Mouse (Mus musculus) cerebellum, adult (tissue): ENCODE measurements around the gene Tfap2a.

Experiments used
- ATAC-seq: cut with Nextera tagmentation; 2 replicates; pipeline ENCODE4 v1.9.2; 2017; ENCODE audit warnings: mild to moderate bottlenecking, moderate library complexity, mixed read lengths; ENCODE audit not compliant: insufficient number of reproducible peaks, low FRiP score, low TSS enrichment

The Tfap2a gene

GRCm38 (mm10) chr13:40716771-40717716, 21.1 kb downstream of the Tfap2a start:
- no peak for ATAC-seq

GRCm38 (mm10) chr13:40714531-40714930, 23.6 kb downstream of the Tfap2a start:
- no peak for ATAC-seq

DNA sequence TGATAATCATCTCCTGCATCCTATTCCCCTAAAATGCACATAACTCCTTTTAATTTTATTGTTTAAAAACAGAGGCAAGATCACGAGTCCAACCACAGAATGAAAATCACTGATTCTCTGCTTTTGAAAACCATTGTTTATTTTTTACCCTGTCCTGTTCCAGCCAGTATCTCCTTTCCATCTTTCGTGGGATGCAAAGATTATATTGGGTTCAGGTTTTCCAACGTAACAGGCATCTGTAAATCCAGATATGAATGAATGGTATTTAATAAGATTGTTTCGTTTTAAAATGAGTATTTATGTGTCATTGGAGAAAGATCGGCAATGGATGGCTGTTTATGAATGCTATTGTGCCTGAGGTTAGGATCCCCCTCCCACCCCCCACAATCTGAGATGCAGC, 24.5 kb downstream of the Tfap2a start:
- no peak for ATAC-seq

- no peak for ATAC-seq
These were observed 24.9 kb downstream of the Tfap2a start for GRCm38 (mm10) chr13:40713241-40713640.

DNA sequence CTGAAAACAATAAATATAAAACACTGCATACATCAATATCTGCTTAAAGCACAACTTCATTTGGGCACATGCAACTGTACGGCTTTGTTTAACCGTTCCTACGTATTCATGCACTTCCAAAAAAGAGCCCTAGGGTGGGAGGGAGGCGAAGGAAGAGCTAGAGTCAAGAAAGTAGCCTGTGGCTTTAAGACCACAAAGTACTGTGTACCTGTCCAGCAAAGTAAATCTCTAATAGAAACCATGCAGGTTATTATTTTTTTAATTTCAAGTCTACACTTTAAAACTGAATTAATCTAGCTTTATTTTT, 25.7 kb downstream of the Tfap2a start:
- ATAC-seq, result no peak

GRCm38 (mm10) chr13:40711661-40712525, 26.3 kb downstream of the Tfap2a start:
- no peak for ATAC-seq

DNA sequence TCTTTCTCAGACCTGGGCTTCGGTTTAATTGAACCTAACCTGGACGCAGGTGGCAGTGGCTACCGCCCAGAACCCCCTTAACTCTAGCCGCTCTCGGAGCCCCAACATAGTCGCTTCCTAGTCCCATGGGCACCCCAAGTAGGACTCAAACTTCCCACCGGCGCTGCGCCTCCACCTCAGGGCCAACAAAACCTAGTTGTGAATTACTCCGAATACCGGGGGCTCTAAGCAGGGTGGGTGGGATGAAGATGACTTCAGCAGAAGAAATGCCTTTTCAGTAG, 28.2 kb downstream of the Tfap2a start:
- no peak for ATAC-seq

- ATAC-seq, result no peak
These were observed 28.7 kb downstream of the Tfap2a start for GRCm38 (mm10) chr13:40709321-40710061.

DNA sequence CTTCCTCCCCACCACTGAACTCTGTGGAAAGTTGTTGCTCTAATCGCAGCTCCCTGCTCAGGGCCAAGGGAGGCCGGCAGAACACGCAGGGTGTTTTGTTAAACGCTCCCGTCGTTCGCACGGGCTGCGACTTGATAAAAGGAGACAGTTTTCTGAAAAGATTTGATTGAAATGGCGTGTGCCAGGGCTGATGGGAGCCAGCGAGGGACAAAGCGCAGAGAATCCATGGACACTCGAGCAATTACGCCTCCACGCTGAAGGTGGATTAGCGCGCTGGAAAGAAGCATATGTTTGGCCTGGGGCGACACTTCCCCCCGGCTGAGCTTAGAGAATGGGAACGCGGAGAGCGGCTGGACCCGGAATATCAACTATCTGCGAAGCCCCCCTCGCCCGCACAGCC, 29.3 kb downstream of the Tfap2a start:
- no peak for ATAC-seq

DNA sequence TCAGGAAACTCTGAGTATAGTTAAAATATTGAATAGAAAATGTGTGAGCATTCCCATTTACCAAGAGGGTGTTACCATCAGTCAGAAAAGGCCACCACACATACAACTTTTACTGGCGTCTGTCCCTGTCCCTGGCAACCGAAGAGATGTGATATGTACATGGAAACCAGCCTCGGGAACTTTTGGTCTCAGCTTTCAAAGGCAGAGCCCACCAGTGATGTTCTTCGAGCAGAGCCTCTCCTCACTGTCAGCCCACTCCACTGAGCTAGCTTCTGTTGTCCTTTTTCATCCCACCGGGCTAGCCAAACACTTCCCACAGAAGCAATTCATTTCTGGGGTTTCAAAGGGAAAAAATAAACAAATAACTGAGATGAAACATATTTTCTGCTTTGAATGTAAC, 29.9 kb downstream of the Tfap2a start:
- no peak for ATAC-seq

DNA sequence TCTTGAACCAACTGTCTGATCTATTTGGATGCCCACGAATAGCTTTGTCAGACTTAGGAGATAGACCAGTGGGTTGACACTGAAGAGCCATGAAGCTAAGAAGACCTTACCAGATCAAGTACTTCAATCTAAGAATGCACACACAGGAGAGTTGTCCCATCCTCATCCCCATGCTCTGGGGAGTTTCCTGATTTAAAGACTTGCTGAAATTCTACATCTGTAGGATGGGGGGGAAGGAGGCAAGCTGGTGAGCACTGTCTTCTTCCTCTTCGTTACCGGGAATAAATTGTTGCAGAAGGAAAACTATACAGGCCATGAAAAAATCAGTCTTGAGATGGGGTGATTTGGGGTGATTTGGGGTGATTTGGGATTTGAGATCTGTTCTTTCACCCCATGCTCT, 30.5 kb downstream of the Tfap2a start:
- no peak for ATAC-seq

DNA sequence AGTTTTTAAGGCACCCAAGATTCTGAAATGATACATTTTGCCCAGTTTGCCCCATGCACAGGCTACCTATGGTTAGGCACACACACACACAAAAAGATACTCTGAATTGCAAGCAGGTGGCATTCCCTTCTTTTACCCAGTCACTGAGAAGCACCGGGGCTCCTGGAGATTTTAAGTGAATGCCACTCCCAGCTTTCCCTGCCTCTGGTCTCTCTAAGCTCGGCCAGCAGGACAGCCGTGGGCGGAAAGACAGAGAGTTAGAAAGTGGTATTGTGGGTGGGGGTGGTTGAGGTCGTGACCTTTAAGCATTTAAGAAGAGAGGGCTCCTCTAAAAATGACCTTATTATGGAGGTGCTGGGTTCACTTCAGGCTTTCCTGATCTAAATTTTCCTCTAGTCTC, 31.6 kb downstream of the Tfap2a start:
- no peak for ATAC-seq

- ATAC-seq, result no peak
These were observed 32.3 kb downstream of the Tfap2a start for GRCm38 (mm10) chr13:40705821-40706425.

GRCm38 (mm10) chr13:40704864-40705455, 33.2 kb downstream of the Tfap2a start:
- no peak for ATAC-seq

- ATAC-seq, result no peak; the same call in 1 of the 2 replicates
These were observed 34.1 kb downstream of the Tfap2a start for GRCm38 (mm10) chr13:40703982-40704501.

- no peak for ATAC-seq
These were observed 34.9 kb downstream of the Tfap2a start for GRCm38 (mm10) chr13:40703123-40703797.

DNA sequence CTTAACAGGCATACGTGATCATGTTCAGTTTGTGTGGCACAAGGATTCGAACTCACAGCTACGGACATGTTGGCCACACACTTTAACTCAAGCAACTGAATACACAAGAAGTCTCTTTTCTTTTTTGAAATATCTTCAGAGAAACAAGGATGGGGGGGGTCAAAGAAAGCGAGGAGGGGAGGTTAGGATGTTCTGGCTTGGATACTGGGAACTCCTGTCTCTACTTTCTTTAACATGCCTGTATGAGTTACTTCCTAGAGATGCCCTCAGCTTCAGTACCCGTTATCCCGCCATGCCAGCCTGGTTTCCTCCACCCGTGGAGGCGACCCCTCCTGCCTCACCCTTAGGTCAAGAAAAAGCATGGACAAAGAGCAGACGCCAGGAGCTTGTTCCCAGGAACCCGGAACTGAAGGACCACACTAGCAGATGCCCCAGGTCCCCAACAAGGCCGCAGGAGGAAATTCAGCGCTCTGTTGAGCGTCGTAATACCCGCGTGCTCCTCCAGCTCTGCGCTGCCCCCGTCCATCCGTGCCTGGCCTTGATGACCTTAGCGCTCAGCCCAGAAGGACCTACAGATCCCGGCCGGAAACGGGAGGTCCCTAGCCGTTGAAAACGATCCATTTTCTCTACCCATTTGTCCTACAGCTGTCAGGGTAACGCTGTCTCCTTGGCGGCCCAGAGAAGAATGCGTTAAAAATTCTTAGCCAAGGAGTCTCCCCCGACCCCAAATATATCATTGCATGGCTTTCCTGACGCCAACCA, 35.6 kb downstream of the Tfap2a start:
- ATAC-seq, result no peak

GRCm38 (mm10) chr13:40701691-40702090, 36.5 kb downstream of the Tfap2a start:
- no peak for ATAC-seq

- ATAC-seq, result no peak
These were observed 52.4 kb downstream of the Tfap2a start for GRCm38 (mm10) chr13:40685790-40686189.
